Mouse (Mus musculus): Measurements from ENCODE around the gene Cyth1.

DNA sequence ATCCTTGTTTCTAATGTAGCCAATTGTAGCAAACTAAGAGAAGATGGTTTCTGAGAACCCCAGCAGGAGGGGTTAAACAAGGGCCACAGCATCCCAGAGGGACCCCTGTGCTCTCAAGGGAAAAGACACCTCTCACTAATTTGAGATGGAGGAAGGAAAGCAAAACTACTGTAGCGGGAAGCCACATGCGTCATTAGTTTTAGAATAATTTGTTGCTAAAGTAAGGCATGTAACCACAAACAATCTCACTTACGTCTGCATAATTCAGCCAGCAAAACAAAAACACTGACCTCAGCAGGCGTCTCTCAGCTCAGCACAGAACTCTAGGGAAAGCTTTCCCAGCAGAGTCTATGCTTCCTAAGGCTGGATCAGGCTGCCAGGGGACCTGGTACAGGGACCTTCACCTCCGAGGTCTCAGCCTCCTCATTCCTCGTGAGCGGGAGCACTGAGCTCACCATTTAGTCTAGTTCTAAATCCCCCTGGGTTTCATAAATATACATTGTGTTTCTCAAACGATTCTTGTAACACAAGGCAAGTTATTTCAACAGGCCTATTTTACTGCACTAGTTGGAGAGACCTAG, 91.8 kb downstream of the Cyth1 start:
- TF ChIP-seq GATA1 (IDR thresholded peaks at IDR 0.05; ENCODE audit: borderline replicate concordance, low read length) (no peak), FLI1 (IDR thresholded peaks at IDR 0.05; ENCODE audit: low read length) (no peak)
